Mouse (Mus musculus) hindlimb bud, embryonic 11.5 days (tissue): ENCODE data around the gene Tcf23.

ENCODE experiments used
- DNase-seq: peaks from one replicate; pipeline ENCODE4 v3.0.0-alpha.2; 2012; ENCODE audit warnings: low read depth, low spot score; ENCODE audit errors: extremely low spot score

The Tcf23 gene

GRCm38 (mm10) chr5:30949654-30950326 is 18.7 kb upstream of the Tcf23 start:
- peak; percentile 52 for DNase-seq

GRCm38 (mm10) chr5:30950451-30950850 is 18.0 kb upstream of the Tcf23 start:
- DNase-seq = no peak

- DNase-seq = no peak
Measured at GRCm38 (mm10) chr5:30950922-30951321, 17.5 kb upstream of the Tcf23 start.

GRCm38 (mm10) chr5:30951706-30952105 is 16.8 kb upstream of the Tcf23 start:
- no peak for DNase-seq

GRCm38 (mm10) chr5:30952551-30952950 is 15.9 kb upstream of the Tcf23 start:
- no peak for DNase-seq

- DNase-seq = no peak
Measured at GRCm38 (mm10) chr5:30954065-30954464, 14.4 kb upstream of the Tcf23 start.

- no peak for DNase-seq
Measured at GRCm38 (mm10) chr5:30954556-30954955, 13.9 kb upstream of the Tcf23 start.

- no peak for DNase-seq
Measured at GRCm38 (mm10) chr5:30955751-30956150, 12.7 kb upstream of the Tcf23 start.

GRCm38 (mm10) chr5:30957891-30958290 is 10.6 kb upstream of the Tcf23 start:
- no peak for DNase-seq

- DNase-seq = no peak
Measured at GRCm38 (mm10) chr5:30959198-30959854, 9.1 kb upstream of the Tcf23 start.

- peak; percentile 97 for DNase-seq
Measured at GRCm38 (mm10) chr5:30959966-30960501, 8.4 kb upstream of the Tcf23 start, which contains the start of gene Preb. Preb (minus strand) TSS chr5:30960361.

- DNase-seq = no peak
Measured at GRCm38 (mm10) chr5:30960814-30961213, 7.6 kb upstream of the Tcf23 start.

- DNase-seq = no peak
Measured at GRCm38 (mm10) chr5:30961545-30962505, 6.6 kb upstream of the Tcf23 start.

- DNase-seq = no peak
Measured at GRCm38 (mm10) chr5:30963916-30964315, 4.5 kb upstream of the Tcf23 start.

- no peak for DNase-seq
Measured at GRCm38 (mm10) chr5:30966189-30966588, 2.3 kb upstream of the Tcf23 start.

GRCm38 (mm10) chr5:30969440-30969839 is 978 bp downstream of the Tcf23 start:
- DNase-seq = no peak

GRCm38 (mm10) chr5:30974870-30975656 is 6.6 kb downstream of the Tcf23 start:
- DNase-seq = no peak

GRCm38 (mm10) chr5:30982357-30982756 is 13.9 kb downstream of the Tcf23 start:
- DNase-seq = no peak

GRCm38 (mm10) chr5:30992980-30993676 is 24.7 kb downstream of the Tcf23 start:
- DNase-seq = no peak

- no peak for DNase-seq
Measured at GRCm38 (mm10) chr5:30994074-30994473, 25.6 kb downstream of the Tcf23 start.
